Mouse (Mus musculus) cerebral cortex, adult 2 months (tissue): ENCODE data around the gene Scn5a.

ENCODE experiments used
- WGBS: fragments of 180-500 bp; shearing (Covaris S2); methylation state at CpG from one replicate; pipeline ENCODE4 v1.1.7; 2018; 5-methylcytosine and 5-hydroxymethylcytosine counted together

Gene Scn5a

DNA sequence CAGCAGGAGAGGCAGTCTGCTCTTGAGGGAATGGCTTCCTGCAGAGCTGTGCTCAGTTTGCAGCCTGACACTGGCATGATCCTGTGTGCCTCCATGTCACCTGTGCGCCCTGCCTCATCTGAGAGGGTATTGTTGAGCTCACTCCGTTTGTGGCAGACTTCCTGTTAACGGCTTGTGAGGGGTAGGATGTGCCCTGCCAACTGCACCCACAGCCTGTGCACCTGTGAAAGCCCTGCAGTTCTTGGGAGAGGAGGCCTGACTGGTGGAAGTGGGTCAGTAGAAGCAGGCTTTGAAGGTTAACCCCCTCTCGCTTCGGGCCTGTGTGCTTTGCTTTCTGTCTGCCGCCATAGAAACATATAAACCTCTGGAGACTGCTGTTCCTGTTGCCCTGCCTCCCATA lies 113.8 kb downstream of the Scn5a start:
- WGBS = 87% methylated on average over 6 of the region's 6 CpGs

DNA sequence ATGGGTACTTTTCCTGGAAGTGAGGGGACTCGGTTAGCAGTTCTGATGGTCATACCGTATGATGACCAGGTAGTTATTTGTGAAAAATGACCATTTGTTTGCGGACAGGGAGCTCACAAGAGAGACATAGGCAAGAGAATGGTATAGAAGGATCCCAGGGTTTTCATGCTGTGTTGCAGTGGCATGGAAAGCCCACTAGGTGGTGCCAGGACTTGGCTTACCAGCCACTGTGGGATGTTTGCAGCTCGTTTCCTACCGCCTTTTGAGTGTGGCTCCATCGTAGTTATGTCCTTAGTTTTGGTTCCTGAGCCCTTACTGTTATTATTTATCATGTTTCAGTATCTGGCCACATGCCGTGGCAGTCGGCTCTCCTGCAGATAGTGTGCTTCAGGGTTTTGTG lies 118.4 kb downstream of the Scn5a start:
- WGBS = 39% methylated on average over 8 of the region's 8 CpGs

DNA sequence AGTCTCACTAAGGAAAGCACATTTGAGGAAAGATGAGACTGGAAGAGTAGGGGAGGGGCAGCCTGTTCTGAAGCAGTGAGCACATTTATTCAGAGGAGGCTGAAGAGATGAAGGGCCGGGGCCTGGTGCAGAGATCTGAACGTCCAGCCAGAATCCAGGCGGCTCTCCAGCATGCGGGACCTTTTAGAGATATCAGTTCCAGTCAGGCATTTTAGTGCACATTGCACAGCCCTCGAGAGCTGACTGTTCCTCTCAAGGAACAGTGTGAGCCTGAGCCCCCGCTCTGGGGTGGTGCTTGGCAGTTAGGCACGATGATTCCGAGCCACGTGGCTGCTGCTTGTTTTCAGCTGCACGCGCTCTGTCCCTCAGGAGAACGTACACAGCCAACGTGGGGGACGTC lies 121.7 kb downstream of the Scn5a start:
- 80% methylated on average over 14 of the region's 14 CpGs for WGBS

DNA sequence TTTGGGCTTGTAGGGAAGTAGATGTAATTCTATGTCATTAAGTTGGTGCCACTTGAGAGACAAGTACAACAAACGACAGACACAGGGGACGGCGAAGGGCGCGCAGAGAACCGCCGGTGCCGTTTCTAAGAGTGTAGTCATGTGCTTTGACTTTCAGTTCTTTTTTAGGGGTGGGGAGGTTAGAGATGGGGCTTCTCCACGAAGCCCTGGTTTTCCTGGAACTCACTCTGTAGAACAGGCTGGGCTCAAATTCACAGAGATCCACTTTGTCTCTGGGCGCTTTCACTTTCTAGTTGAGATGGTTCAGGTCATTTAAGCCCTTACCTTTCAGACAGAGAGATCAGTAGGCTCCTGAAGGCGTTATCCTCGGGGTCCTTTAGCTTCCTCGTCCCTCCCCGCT lies 122.8 kb downstream of the Scn5a start:
- WGBS = 92% methylated on average over 14 of the region's 14 CpGs

DNA sequence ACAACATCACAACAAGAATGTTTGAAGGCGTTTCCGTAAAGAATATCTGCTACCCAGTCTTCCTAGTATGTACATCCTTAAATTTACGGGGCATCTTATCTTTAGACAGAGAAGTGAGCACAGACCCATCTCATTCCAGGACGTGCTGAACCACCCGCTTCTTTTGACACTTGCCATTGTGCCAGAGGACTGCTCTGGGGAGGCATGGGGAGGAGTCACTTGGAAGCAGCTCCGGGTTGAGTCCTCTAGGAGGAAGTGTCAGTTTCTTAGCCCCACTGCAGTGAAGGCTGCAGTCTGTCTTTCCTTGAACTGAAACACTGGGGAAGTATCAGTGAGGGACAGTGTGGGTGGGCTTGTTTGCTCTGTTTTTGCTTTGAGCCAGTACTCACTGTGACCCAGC lies 133.1 kb downstream of the Scn5a start:
- WGBS = 21% methylated on average over 6 of the region's 6 CpGs

DNA sequence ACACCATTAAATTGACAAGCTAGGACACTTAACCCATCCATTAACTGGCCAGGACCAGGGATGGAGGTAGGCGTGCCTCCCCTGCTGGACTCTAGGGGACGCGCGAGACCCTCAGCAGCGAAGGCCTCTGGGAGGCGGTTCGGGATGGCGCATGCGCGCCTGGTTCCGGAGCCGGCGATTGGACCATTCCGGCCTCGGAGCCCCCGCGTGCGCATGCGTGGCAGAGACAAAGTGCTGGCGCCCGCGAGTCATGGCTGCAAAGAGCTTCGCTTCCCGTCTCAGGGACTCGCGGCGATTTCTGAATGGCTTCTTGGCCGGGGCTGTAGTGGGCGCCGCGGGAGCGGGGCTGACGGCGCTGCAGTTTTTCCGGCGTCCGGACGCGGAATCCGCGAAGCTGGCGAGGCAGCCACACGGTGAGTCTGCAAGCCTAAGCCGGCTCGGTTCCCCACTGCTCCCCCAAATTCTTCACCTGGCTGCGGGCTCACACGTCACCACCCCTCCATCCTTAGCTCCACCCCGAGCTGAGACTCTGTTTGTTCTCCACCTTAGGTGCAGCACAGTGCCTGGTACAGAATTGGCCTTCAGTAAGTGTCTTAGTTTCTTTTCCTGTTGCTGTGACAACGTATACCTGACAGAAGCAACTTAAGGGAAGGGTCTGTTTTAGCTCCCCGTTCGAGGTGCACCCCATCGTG lies 133.9 kb downstream of the Scn5a start, which contains the start of gene Exog:
Gene Exog, plus strand, starts transcription at position 206 of the 692 bp plus-strand sequence.
- under 1% methylated on average over 52 of the region's 52 CpGs for WGBS

DNA sequence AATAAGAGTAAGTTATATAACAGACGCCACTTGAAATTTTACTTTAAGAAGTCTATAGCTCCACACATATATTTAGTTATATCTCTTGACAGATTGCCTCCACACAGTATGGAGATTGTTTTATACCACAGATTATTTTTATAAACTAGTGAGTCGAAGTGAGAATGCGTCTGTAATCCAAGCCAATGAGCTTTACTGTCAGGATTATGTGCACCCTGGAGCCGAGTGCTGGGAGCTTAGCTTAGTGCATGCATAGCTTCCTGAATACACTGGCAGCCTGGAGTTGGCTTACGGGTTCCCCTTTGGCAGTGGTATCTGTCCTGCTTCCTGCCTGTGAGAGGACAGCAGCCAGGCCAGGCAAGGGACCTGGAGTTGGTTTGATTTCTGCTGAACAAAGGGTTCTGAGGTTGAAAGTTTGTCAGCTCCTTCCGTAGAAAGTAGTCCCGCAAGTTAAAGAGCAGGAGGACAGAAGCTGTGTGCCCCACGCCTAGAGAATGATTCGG lies 140.3 kb downstream of the Scn5a start:
- 59% methylated on average over 9 of the region's 9 CpGs for WGBS

DNA sequence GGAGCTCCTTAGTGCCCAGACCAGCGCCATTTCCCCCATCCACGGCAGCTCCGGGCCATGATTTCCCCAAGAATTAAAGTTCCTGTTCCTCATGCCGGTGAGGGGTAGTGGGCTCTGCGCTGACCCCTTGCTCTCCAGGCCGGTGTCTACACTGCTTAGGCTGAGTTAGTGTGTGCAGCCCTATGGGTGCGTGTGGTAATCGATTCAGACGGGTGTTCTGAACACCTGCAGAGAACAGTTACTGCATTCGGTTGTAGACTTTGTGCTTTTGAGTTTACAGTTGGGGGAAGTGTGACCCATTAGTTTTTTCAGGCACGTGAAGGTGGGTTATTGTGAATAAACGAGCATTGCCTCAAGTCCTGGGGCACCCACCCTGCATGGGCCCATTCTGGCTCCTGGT lies 140.8 kb downstream of the Scn5a start:
- 72% methylated on average over 12 of the region's 12 CpGs for WGBS

DNA sequence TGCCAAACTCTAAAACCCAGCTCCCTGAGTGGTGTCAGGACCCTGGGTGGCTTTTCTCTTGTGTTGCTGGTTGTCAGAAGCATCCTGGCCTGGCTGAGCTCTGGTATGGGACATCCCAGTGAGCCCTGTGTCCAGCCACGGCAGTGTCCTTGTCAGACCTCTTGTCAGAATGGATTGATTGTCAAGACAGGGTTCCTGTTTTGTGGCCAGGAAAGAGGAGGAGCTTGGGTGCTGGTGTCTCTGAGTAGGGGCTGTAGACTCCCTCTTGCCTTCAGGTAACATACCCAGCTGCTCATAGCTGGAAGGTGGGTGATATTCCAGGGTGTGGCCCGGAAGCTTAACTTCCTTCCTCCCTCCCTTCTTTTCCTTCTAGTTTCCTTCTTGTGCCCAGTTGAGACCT lies 143.0 kb downstream of the Scn5a start:
- 88% methylated on average over 2 of the region's 2 CpGs for WGBS
